Mouse (Mus musculus): ENCODE results near the gene Nat8f5.
"Not testable (repeated sequence)": the region's sequence is repeated elsewhere in the genome, so short reads cannot be mapped to it uniquely, and the experiment has no call there.

The Nat8f5 gene

GRCm38 (mm10) chr6:85836098-85836497 is 15.3 kb upstream of the Nat8f5 start:
- in situ Hi-C loops (cut with MboI, MseI): not testable (repeated sequence)

DNA sequence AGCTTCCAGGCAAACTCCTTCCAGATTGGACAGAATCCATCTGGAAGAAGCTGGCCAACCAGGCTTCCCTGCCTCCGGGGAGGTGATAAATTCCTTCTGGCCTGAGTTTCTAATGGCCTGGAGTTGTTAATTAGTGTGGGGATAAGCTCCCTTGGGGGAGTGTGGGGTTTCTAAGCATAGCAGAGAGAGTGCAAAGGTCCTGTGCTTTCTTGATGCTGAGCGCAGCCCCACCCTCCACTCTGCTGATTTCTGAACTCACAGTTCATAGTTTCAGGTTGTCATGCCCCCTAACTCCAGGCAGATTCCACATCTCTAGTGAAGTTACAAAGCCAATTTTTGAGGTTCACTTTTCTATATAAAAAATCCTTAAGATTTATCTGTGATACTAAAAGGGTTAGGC is 14.3 kb upstream of the Nat8f5 start:
- in situ Hi-C loops (cut with MboI, MseI): not testable (repeated sequence)

DNA sequence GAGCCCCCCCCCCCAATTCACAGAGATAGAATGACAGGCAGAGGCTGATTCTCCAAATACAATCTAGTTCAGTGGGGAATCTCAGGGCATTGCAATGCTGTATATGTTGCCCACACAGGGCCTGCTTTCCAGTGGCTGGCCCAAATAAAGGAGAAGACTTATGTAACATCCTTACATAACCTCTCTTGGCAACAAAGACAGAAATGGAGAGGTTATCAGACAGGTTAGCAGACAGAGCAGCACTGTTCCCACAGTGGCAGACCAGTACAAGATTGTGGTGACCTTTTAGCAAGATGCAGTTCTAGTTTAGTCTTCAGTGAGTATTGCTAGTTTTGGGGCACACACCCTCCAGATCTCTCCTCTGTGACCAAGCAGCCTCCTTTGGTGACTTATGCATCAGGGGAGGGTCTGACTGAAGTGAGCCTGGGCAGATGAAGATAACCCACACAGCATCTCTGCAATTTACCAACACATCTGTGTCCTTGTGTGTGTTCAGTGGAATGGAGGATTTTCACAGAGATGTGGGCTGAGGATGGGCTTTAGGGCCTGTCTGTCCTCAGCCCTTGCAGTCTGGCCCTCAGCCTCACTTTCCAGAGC is 13.8 kb upstream of the Nat8f5 start:
- in situ Hi-C loops (cut with MboI, MseI): loop anchor here in 1 of 2 experiments (5.0 kb wide), 2 partner anchors 63 to 173 kb away; no protein-coding TSS in a partner anchor

DNA sequence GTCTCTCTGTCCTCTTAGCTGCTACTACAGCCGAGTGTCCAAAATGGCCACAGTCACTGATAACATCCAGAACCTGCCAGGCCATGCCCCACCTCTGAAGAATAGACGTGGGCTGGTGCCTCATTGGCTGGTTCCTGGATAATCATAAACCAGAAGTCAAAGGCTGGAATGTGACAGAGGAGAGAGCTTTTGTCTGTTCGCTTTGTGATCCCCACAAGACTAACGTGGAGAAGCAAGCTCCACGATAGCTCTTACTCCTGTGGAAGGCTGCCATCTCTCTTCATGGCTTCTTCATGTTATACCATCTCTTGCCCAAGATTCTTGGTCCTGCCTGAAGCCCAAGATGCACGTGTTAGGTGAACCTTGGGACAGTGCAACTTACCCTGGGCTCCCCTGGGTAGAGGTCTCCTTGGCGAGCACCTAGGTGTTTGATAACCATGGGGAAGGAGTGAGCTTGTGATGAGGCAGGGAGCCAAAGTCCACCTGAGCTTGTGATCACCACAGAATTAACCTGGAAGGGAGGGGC is 11.1 kb upstream of the Nat8f5 start, which contains the start of gene Nat8:
TSS of gene Nat8 (minus strand) at position 287 of the 526 bp plus-strand sequence.
- in situ Hi-C loops (cut with MboI, MseI): loop anchor here in 1 of 2 experiments (5.0 kb wide), 2 partner anchors 65 to 175 kb away; no protein-coding TSS in a partner anchor

DNA sequence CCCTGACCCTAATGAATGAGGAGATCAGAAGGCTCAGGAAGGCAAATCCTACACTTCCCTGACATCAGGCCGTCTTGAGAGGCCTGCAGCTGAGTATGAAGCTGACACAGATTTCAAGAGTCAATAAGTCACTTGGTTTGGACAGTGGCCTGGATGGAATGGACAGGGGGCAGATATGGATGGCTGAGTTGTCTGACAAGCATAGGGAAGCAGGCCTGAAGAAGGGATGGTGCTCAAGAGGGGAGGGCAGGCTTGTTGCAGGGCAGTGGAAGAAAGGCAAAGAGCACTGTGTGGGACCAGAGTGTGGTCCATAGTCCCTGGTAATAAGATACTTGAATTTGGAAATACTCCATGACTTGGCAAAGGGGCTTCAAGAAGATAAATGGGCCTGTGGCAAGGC is 8.7 kb upstream of the Nat8f5 start:
- in situ Hi-C loops (cut with MboI, MseI): loop anchor here in 1 of 2 experiments (5.0 kb wide), 1 partner anchor 163 kb away; no protein-coding TSS in a partner anchor

GRCm38 (mm10) chr6:85825886-85826285 is 5.1 kb upstream of the Nat8f5 start:
- in situ Hi-C loops (cut with MboI, MseI): loop anchor here in 1 of 2 experiments (5.0 kb wide), 1 partner anchor 166 kb away; no protein-coding TSS in a partner anchor

DNA sequence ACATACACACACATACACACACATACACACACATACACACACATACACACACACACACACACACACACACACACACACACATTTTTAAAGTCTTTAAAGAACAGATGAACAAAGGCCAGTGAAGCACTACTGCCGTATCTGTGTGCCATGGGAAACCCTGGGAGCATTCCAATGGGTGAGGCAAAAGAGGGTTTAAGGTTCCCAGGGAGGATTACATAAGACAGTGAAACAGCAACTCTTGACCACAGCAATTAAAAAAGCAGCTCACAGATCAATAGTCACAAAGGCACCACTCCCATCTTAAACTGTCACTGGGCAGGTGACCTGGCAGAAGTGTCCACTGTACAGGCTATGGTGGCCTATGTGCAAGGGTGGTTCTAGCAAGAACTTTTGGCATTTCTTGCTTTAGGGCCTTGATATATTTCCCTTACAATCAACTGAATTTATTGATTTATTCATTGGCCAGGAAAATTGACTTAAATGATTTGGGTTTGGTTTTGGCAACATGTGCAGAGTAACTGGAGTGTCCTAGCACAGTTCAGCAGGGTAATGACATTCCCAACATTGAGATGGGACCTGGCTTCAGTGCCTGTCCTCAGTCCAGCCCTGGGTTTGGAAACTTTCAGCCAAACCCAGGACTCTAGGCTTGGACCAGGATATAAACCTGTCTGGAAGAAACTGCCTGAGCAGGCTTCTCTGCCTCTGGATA is 2.8 kb upstream of the Nat8f5 start:
- in situ Hi-C loops (cut with MboI, MseI): no loop called here

DNA sequence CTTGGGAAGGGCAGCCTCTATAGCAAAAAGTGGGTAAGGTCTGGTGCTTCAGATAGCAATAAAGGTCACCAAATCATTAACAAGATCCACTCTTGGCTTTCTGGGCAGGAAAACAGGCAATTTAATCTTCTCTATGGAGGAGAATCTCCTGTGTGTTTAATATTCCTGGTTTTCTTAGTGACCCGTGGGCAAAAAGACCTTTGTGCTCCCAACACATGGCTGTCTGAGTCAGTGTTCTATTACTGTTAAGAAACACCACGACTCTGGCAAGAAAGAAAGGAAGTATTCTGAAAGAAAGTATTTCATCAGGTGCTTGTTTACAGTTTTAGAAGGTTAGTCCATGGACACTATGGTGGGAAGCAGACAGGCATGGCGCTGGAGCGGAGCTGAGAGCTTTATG is 1.5 kb upstream of the Nat8f5 start:
- in situ Hi-C loops (cut with MboI, MseI): no loop called here

DNA sequence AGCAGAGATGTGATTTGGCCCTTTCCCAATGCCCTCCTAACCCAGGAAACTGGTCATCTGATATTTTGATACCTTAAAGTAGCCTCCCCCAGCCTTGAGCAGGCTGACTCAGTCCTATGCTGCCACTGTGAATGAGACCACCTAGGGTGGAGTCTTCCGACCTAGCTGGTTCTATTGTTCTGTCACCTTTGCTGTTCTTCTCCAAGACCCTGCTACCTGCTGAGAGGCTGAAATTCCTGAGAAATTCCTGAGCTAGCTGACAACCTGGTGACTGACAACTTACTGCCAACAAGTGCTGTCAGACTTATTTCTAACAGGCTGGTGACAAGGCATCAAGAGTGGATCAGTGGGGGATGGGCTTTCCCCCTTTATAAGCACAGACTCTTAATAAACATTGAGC is 2.4 kb downstream of the Nat8f5 start:
- in situ Hi-C loops (cut with MboI, MseI): no loop called here

DNA sequence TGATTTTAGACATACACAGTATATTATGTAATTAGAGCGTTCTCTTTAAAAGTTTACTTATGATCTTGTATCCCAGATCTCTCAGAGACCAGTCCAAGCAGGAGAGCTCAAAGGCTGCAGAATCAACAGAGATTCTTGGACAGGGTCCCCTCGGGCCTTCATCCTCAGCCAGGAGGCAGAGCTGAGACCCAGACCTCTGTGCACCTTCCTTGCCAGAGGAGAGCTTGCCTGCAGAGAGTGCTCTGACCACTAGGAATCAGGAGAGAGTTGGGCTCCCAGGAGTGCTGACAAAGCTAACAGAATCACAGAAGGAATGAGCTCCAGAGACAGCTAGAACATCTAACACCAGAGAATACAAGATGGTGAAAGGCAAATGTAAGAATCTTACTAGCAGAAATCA is 7.4 kb downstream of the Nat8f5 start:
- in situ Hi-C loops (cut with MboI, MseI): loop anchor here in 1 of 2 experiments (5.0 kb wide), 1 partner anchor 51 kb away; no protein-coding TSS in a partner anchor

- in situ Hi-C loops (cut with MboI, MseI): loop anchor here in 1 of 2 experiments (5.0 kb wide), 1 partner anchor 49 kb away; no protein-coding TSS in a partner anchor
These were observed 9.7 kb downstream of the Nat8f5 start for GRCm38 (mm10) chr6:85810942-85811537.

- in situ Hi-C loops (cut with MboI, MseI): loop anchor here in 1 of 2 experiments (5.0 kb wide), 1 partner anchor 48 kb away; no protein-coding TSS in a partner anchor
These were observed 10.3 kb downstream of the Nat8f5 start for GRCm38 (mm10) chr6:85810514-85810913.

- in situ Hi-C loops (cut with MboI, MseI): loop anchor here in 1 of 2 experiments (5.0 kb wide), 1 partner anchor 47 kb away; no protein-coding TSS in a partner anchor
These were observed 11.0 kb downstream of the Nat8f5 start for GRCm38 (mm10) chr6:85809784-85810183.

- in situ Hi-C loops (cut with MboI, MseI): loop anchor here (5.0 kb wide), 2 partner anchors 46 to 101 kb away; no protein-coding TSS in a partner anchor
These were observed 17.6 kb downstream of the Nat8f5 start for GRCm38 (mm10) chr6:85803180-85803579.
